In the genomic region with DNA sequence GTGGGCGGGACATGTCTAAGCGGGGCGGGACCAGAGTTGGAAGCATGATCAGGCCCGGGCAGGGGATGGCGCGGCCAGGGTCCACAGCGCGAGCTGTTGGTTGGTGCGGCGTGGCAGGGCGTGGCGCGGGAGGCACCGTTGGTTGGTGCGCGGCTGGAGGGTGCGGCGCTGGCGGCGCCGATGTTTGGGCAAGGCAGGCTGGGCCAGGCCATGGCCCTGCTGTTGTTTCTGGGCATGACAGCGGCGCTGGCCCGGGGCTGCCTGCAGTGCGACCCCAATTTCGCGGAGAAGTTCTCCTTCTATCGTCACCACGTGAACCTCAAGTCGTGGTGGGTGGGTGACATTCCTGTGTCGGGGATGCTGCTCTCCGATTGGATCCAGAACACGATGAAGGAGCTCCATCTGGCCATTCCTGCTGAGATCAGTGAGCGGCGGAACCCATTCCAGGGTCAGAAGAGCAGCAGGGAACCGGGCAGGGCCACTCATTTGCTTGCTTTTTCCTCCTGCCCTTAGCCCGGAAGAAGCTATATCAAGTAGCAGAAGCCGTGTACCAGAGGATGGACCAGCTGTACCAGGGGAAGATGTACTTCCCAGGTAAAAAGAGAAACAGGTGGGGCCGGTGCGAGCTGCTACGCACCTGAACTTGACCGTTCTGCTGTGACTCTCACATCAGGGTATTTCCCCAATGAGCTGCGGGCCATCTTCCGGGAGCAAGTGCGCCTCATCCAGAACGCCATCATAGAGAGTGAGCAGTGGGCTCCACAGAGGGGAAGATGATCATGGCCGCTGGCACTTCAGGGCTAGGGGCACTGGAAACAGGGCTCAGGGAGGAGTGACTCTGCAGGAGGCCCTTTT, we compare ENCODE assay signal across 8 mouse cellular contexts. TPM values are rescaled to one million over a fixed set of nuclear protein-coding genes. Genes with fewer than 3 reads are reported as not detected.
DNase-seq lines count a peak whose midpoint lies in the region; ATAC-seq and TF ChIP-seq lines count a peak whose summit lies in the region.

No protein-coding gene starts in this region.

- H3K27me3 ChIP-seq in ES-Bruce4 (ENCODE audit: control insufficient read depth, insufficient read depth, low read length, poor library complexity, severe bottlenecking): no peaks in the 10 kb centered on the region
- no peaks in the 10 kb centered on the region for H3K27me3 ChIP-seq in forebrain, embryonic 14.5 days (replicated peaks; ENCODE audit: control insufficient read depth, insufficient read depth, low read length)

- WGBS in forebrain, embryonic 14.5 days: 4% methylated on average over 47 of the region's 47 CpGs
- 2% methylated on average over 47 of the region's 47 CpGs for WGBS in lung, adult 2 months

- peak; percentile 54 for ATAC-seq in cerebellum, adult (ENCODE audit: insufficient number of reproducible peaks, low FRiP score, low TSS enrichment)
- peak; percentile 86 for ATAC-seq in forebrain, embryonic 14.5 days
- peak; percentile 37 for ATAC-seq in neutrophil, adult 5-6 weeks (ENCODE audit: extremely low read depth, insufficient number of reproducible peaks, low FRiP score, poor library complexity, severe bottlenecking)

- peak overlapping the region; percentile 79 for H3K4me2 ChIP-seq in forebrain, embryonic 14.5 days (ENCODE audit: low read length)

- TF ChIP-seq EP300 in ES-Bruce4 (IDR thresholded peaks at IDR 0.05; ENCODE audit: insufficient read depth, low read depth, low read length): no peak

- H3K4me1 ChIP-seq in ES-Bruce4 (ENCODE audit: control insufficient read depth, insufficient read depth, low read length): no peaks in the 10 kb centered on the region
- peaks cover 13% of the 10 kb centered on the region for H3K4me1 ChIP-seq in forebrain, embryonic 14.5 days (ENCODE audit: control insufficient read depth, insufficient read depth, low read length)
- 0 out of 2 replicates have a peak, but pooled peaks cover 7% of the 10 kb centered on the region for H3K4me1 ChIP-seq in lung, adult 2 months (ENCODE audit: control insufficient read depth, insufficient read depth, low read length)

- H3K4me3 ChIP-seq in ES-Bruce4 (ENCODE audit: low read depth, low read length): peak overlapping the region; percentile 76
- H3K4me3 ChIP-seq in forebrain, embryonic 14.5 days (ENCODE audit: low read depth, low read length): peak overlapping the region; percentile 69
- H3K4me3 ChIP-seq in lung, adult 2 months (replicated peaks; ENCODE audit: extremely low read depth, low read depth, low read length): peak overlapping the region; percentile 77

- DNase-seq in forebrain, embryonic 14.5 days (ENCODE audit: low spot score): peak; percentile 92
- peak; percentile 91 for DNase-seq in heart, postnatal 25 days (ENCODE audit: low spot score)
- peak; percentile 95 to 96 for DNase-seq in layer of hippocampus, adult 18-20 months (ENCODE audit: low spot score in 2 of 2)
- peak; percentile 94 for DNase-seq in lung, adult 2 months
- DNase-seq in thymus, adult 18-20 months: peak; percentile 84 to 92

- peak overlapping the region; percentile 45 for H3K27ac ChIP-seq in ES-Bruce4 (ENCODE audit: insufficient read depth, low read length)
- peak overlapping the region; percentile 84 for H3K27ac ChIP-seq in forebrain, embryonic 14.5 days (ENCODE audit: low read depth, low read length)

- H3K9ac ChIP-seq in ES-Bruce4 (ENCODE audit: low read depth, poor library complexity, severe bottlenecking): peak overlapping the region; percentile 32
- H3K9ac ChIP-seq in forebrain, embryonic 14.5 days (ENCODE audit: low read length): peak overlapping the region; percentile 62

- no peaks in the 10 kb centered on the region for H3K36me3 ChIP-seq in ES-Bruce4 (ENCODE audit: control insufficient read depth, insufficient read depth, low read length, poor library complexity, severe bottlenecking)
- peaks cover 25% of the 10 kb centered on the region for H3K36me3 ChIP-seq in forebrain, embryonic 14.5 days (ENCODE audit: control insufficient read depth, insufficient read depth, low read length)

- H3K9me3 ChIP-seq in ES-Bruce4 (replicated peaks; ENCODE audit: control insufficient read depth, insufficient read depth, low read length, poor library complexity, severe bottlenecking): no peaks in the 10 kb centered on the region
- H3K9me3 ChIP-seq in forebrain, embryonic 14.5 days (replicated peaks; ENCODE audit: control insufficient read depth, low read length): no peaks in the 10 kb centered on the region

- TF ChIP-seq POLR2A in ES-Bruce4 (IDR thresholded peaks at IDR 0.05; ENCODE audit: insufficient read depth, low read length): no peak
- TF ChIP-seq POLR2A in lung, adult 2 months (IDR thresholded peaks at IDR 0.05; ENCODE audit: borderline replicate concordance, extremely low read depth, low read depth, low read length): peak; percentile 56; the same call in 1 of the 2 replicates

- no peak for TF ChIP-seq CTCF in ES-Bruce4 (IDR thresholded peaks at IDR 0.05; ENCODE audit: low read depth, low read length)
- TF ChIP-seq CTCF in lung, adult 2 months (IDR thresholded peaks at IDR 0.05; ENCODE audit: insufficient read depth, low read length): no peak

- intact Hi-C loops in heart, postnatal 25 days (cut with DNase I): loop anchor here (5.0 kb wide), 1 partner anchor 40 kb away; a partner anchor contains a TSS

RNA-seq across cellular contexts. Expression of a gene that starts 0.8 kb away (rescaled TPM):
- 7.2 and 9.6 TPM in 2 replicates for polyA plus RNA-seq in ES-Bruce4 (2011; ENCODE audit: insufficient read depth, insufficient read length, low read depth, missing spikeins)
- 16.0 and 21.5 TPM in 2 replicates for polyA plus RNA-seq in forebrain, embryonic 14.5 days (2014; fragmentation: Nextera tagmentation; extraction: Ambion mirVana)
- total RNA-seq in heart, postnatal 25 days (2021): 1 to 10 TPM; 2.6 to 3.4 TPM
- 10 to 100 TPM; 52.5 to 54.7 TPM for total RNA-seq in layer of hippocampus, adult 18-20 months (2021)
- polyA plus RNA-seq in lung, adult 2 months (2012; rRNA removed): 61.9 and 70.8 TPM in 2 replicates
- 32.9 and 46.6 TPM in 2 replicates for total RNA-seq in neutrophil, adult 5-6 weeks (2017)

RNA-seq across cellular contexts. Expression of a gene that starts 1.0 kb away (rescaled TPM):
- polyA plus RNA-seq in ES-Bruce4 (2011; ENCODE audit: insufficient read depth, insufficient read length, low read depth, missing spikeins): 17.5 and 19.8 TPM in 2 replicates
- 35.7 and 37.2 TPM in 2 replicates for polyA plus RNA-seq in forebrain, embryonic 14.5 days (2014; fragmentation: Nextera tagmentation; extraction: Ambion mirVana)
- 1 to 10 TPM; 8.2 to 8.9 TPM for total RNA-seq in heart, postnatal 25 days (2021)
- total RNA-seq in layer of hippocampus, adult 18-20 months (2021): 10 to 100 TPM; 13.2 to 13.5 TPM
- polyA plus RNA-seq in lung, adult 2 months (2012; rRNA removed): 51.5 and 52.4 TPM in 2 replicates
- total RNA-seq in neutrophil, adult 5-6 weeks (2017): 171 and 197 TPM in 2 replicates

RNA-seq across cellular contexts. Expression of a gene that starts 24.9 kb away (rescaled TPM):
- 54.6 and 57.4 TPM in 2 replicates for polyA plus RNA-seq in ES-Bruce4 (2011; ENCODE audit: insufficient read depth, insufficient read length, low read depth, missing spikeins)
- 43.1 and 49.1 TPM in 2 replicates for polyA plus RNA-seq in forebrain, embryonic 14.5 days (2014; fragmentation: Nextera tagmentation; extraction: Ambion mirVana)
- 100 to 1,000 TPM; 158 to 181 TPM for total RNA-seq in heart, postnatal 25 days (2021)
- 10 to 100 TPM; 44.7 to 46.1 TPM for total RNA-seq in layer of hippocampus, adult 18-20 months (2021)
- 267 and 338 TPM in 2 replicates for polyA plus RNA-seq in lung, adult 2 months (2012; rRNA removed)
- 105 and 113 TPM in 2 replicates for total RNA-seq in neutrophil, adult 5-6 weeks (2017)

RNA-seq across cellular contexts. Expression of a gene that starts 39.3 kb away (rescaled TPM):
- polyA plus RNA-seq in ES-Bruce4 (2011; ENCODE audit: insufficient read depth, insufficient read length, low read depth, missing spikeins): 53.8 and 55.2 TPM in 2 replicates
- 81.0 and 99.5 TPM in 2 replicates for polyA plus RNA-seq in forebrain, embryonic 14.5 days (2014; fragmentation: Nextera tagmentation; extraction: Ambion mirVana)
- total RNA-seq in heart, postnatal 25 days (2021): 10 to 100 TPM; 39.8 to 44.2 TPM
- 100 to 1,000 TPM; 138 TPM for total RNA-seq in layer of hippocampus, adult 18-20 months (2021)
- polyA plus RNA-seq in lung, adult 2 months (2012; rRNA removed): 111 and 136 TPM in 2 replicates
- total RNA-seq in neutrophil, adult 5-6 weeks (2017): 142 and 173 TPM in 2 replicates

RNA-seq across cellular contexts. Expression of a gene that starts 45.9 kb away (rescaled TPM):
- polyA plus RNA-seq in ES-Bruce4 (2011; ENCODE audit: insufficient read depth, insufficient read length, low read depth, missing spikeins): 45.6 and 47.1 TPM in 2 replicates
- polyA plus RNA-seq in forebrain, embryonic 14.5 days (2014; fragmentation: Nextera tagmentation; extraction: Ambion mirVana): 42.6 and 52.2 TPM in 2 replicates
- total RNA-seq in heart, postnatal 25 days (2021): 10 to 100 TPM; 41.5 to 45.8 TPM
- 100 to 1,000 TPM; 110 to 114 TPM for total RNA-seq in layer of hippocampus, adult 18-20 months (2021)
- 87.0 and 91.3 TPM in 2 replicates for polyA plus RNA-seq in lung, adult 2 months (2012; rRNA removed)
- total RNA-seq in neutrophil, adult 5-6 weeks (2017): 21.4 and 22.8 TPM in 2 replicates

Comparison
In these comparisons a context has a peak if more than half of its experiments do, and no peak if none do; other contexts are left out.
1. Peak in every context shown above with its lines: DNase-seq, ATAC-seq, H3K4me3 ChIP-seq and H3K27ac ChIP-seq.
2. RNA of a gene that starts 1.0 kb away (total RNA-seq): 171 to 197 TPM in neutrophil, adult 5-6 weeks; 13.2 to 13.5 TPM in layer of hippocampus, adult 18-20 months and 8.2 to 8.9 TPM in heart, postnatal 25 days; every median in the first group is over 10 times any median in the second.